Mouse (Mus musculus): ENCODE measurements around the gene Inhbc. TPM values are rescaled to one million over a fixed set of nuclear protein-coding genes. Genes with fewer than 3 reads are reported as not detected.
A peak's percentile ranks its signal among the peaks of the same experiment; 100 is the strongest.

Gene Inhbc
- total and polyA plus RNA-seq, 3 experiments, result 0.20 to 0.38 TPM; not detected in 1

- Histone ChIP-seq H3K9me3 (replicated peaks; ENCODE audit: low read length) (no peaks in the 10 kb centered on the region), H3K4me1 (ENCODE audit: control insufficient read depth in 1 of 2, insufficient read depth in 2 of 2) (peaks cover 21 to 45% of the 10 kb centered on the region in 2 experiments), H3K4me2 (ENCODE audit: insufficient read depth, low read depth, poor library complexity, severe bottlenecking) (0 out of 2 replicates have a peak within 1 kb of the TSS, but pooled peaks have one; percentile 47), H3K9ac (ENCODE audit: insufficient read depth, low read depth) (peak within 1 kb of the TSS; percentile 95; the same call in 1 of the 2 replicates), H3K36me3 (replicated peaks in 1 of 2; ENCODE audit: control insufficient read depth in 1 of 2, insufficient read depth in 1 of 2, low read length in 1 of 2) (peaks cover 20 to 44% of the 10 kb centered on the region in 2 experiments), H3K27ac (ENCODE audit: insufficient read depth, low read depth) (no peak within 1 kb of the TSS), H3K27me3 (replicated peaks) (no peaks in the 10 kb centered on the region), H3K79me2 (replicated peaks; ENCODE audit: control insufficient read depth, extremely low read depth, insufficient read depth, poor library complexity, severe bottlenecking) (no peaks in the 10 kb centered on the region), H3K4me3 (replicated peaks in 1 of 3; ENCODE audit: low read depth in 2 of 3, low read length in 2 of 3, poor library complexity in 1 of 3) (peak within 1 kb of the TSS in 1 of 3 experiments; percentile 15)
- in situ Hi-C loops (cut with MboI; ENCODE audit: low pct_ligation_motif_present, low pct_unique_long_range_greater_than_20kb, low sequenced_read_pairs) (no loop called here), dilution Hi-C loops (cut with MboI; ENCODE audit: extremely low pct_ligation_motif_present, extremely low pct_unique_long_range_greater_than_20kb, low sequenced_read_pairs) (no loop called here)
- DNase-seq (ENCODE audit: extremely low read depth), result no peak
- TF ChIP-seq E2F4 (IDR thresholded peaks at IDR 0.05; ENCODE audit: insufficient replicate concordance, low read depth, low read length) (no peak), POLR2A (IDR thresholded peaks at IDR 0.05; ENCODE audit: low read depth, low read length) (no peak), RAD21 (IDR thresholded peaks at IDR 0.05; ENCODE audit: low read depth, low read length) (peak; percentile 31), ZNF384 (IDR thresholded peaks at IDR 0.05; ENCODE audit: low read depth, low read length) (no peak), MEF2A (IDR thresholded peaks at IDR 0.05; ENCODE audit: borderline replicate concordance, low read depth, low read length) (peak; percentile 51; the same call in 1 of the 2 replicates), CHD2 (IDR thresholded peaks at IDR 0.05; ENCODE audit: low read length) (no peak), CTCF (conservative IDR thresholded peaks at IDR 0.05 in 1 of 2, IDR thresholded peaks at IDR 0.05 in 1 of 2; ENCODE audit: low read depth in 2 of 2, low read length in 2 of 2) (peak in 1 of 2 experiments; percentile 47; a peak in 2 of 4 replicates), SMC3 (IDR thresholded peaks at IDR 0.05; ENCODE audit: low read depth, low read length) (peak; percentile 32; the same call in 1 of the 2 replicates)
These were observed 16.0 kb downstream of the Inhbc start, which contains the start of gene Inhbe for GRCm38 (mm10) chr10:127353909-127354895. Gene Inhbe, minus strand, starts transcription at chr10:127354411.

GRCm38 (mm10) chr10:127352766-127353165 is 17.5 kb downstream of the Inhbc start:
- Histone ChIP-seq H3K4me1 (ENCODE audit: control insufficient read depth in 1 of 2, insufficient read depth in 2 of 2) (peaks cover 21 to 38% of the 10 kb centered on the region in 2 experiments), H3K4me3 (replicated peaks in 1 of 3; ENCODE audit: low read depth in 2 of 3, low read length in 2 of 3, poor library complexity in 1 of 3) (peak overlapping the region; percentile 62 to 86 (median 72)), H3K27ac (ENCODE audit: insufficient read depth, low read depth) (peak overlapping the region; percentile 43), H3K9me3 (replicated peaks; ENCODE audit: low read length) (peaks cover 3% of the 10 kb centered on the region), H3K9ac (ENCODE audit: insufficient read depth, low read depth) (peak overlapping the region; percentile 95), H3K79me2 (replicated peaks; ENCODE audit: control insufficient read depth, extremely low read depth, insufficient read depth, poor library complexity, severe bottlenecking) (no peaks in the 10 kb centered on the region), H3K36me3 (replicated peaks in 1 of 2; ENCODE audit: control insufficient read depth in 1 of 2, insufficient read depth in 1 of 2, low read length in 1 of 2) (peaks cover 16 to 43% of the 10 kb centered on the region in 2 experiments), H3K4me2 (ENCODE audit: insufficient read depth, low read depth, poor library complexity, severe bottlenecking) (peak overlapping the region; percentile 73; the same call in 1 of the 2 replicates), H3K27me3 (replicated peaks) (no peaks in the 10 kb centered on the region)
- TF ChIP-seq USF2 (conservative IDR thresholded peaks at IDR 0.05; ENCODE audit: low read depth, low read length), result no peak
- TF ChIP-seq BHLHE40 (IDR thresholded peaks at IDR 0.05; ENCODE audit: low read depth, low read length), result peak; percentile 56
- dilution Hi-C loops (cut with MboI; ENCODE audit: extremely low pct_ligation_motif_present, extremely low pct_unique_long_range_greater_than_20kb, low sequenced_read_pairs) (no loop called here), in situ Hi-C loops (cut with MboI; ENCODE audit: low pct_ligation_motif_present, low pct_unique_long_range_greater_than_20kb, low sequenced_read_pairs) (no loop called here)
- no peak for DNase-seq (ENCODE audit: extremely low read depth)

GRCm38 (mm10) chr10:127352187-127352586 is 18.0 kb downstream of the Inhbc start:
- in situ Hi-C loops (cut with MboI; ENCODE audit: low pct_ligation_motif_present, low pct_unique_long_range_greater_than_20kb, low sequenced_read_pairs) (no loop called here), dilution Hi-C loops (cut with MboI; ENCODE audit: extremely low pct_ligation_motif_present, extremely low pct_unique_long_range_greater_than_20kb, low sequenced_read_pairs) (no loop called here)
- Histone ChIP-seq H3K27me3 (replicated peaks) (no peaks in the 10 kb centered on the region), H3K27ac (ENCODE audit: insufficient read depth, low read depth) (peak overlapping the region; percentile 88), H3K4me3 (replicated peaks in 1 of 3; ENCODE audit: low read depth in 2 of 3, low read length in 2 of 3, poor library complexity in 1 of 3) (peak overlapping the region; percentile 62 to 86 (median 72)), H3K79me2 (replicated peaks; ENCODE audit: control insufficient read depth, extremely low read depth, insufficient read depth, poor library complexity, severe bottlenecking) (no peaks in the 10 kb centered on the region), H3K9ac (ENCODE audit: insufficient read depth, low read depth) (peak overlapping the region; percentile 95), H3K9me3 (replicated peaks; ENCODE audit: low read length) (peaks cover 3% of the 10 kb centered on the region), H3K4me1 (ENCODE audit: control insufficient read depth in 1 of 2, insufficient read depth in 2 of 2) (peaks cover 21 to 38% of the 10 kb centered on the region in 2 experiments), H3K4me2 (ENCODE audit: insufficient read depth, low read depth, poor library complexity, severe bottlenecking) (peak overlapping the region; percentile 73; the same call in 1 of the 2 replicates), H3K36me3 (replicated peaks in 1 of 2; ENCODE audit: control insufficient read depth in 1 of 2, insufficient read depth in 1 of 2, low read length in 1 of 2) (peaks cover 10 to 37% of the 10 kb centered on the region in 2 experiments)
- DNase-seq (ENCODE audit: extremely low read depth), result peak; percentile 52
- TF ChIP-seq MYC (IDR thresholded peaks at IDR 0.05; ENCODE audit: low read depth, low read length), result no peak
- no peak for TF ChIP-seq GABPA (IDR thresholded peaks at IDR 0.05; ENCODE audit: insufficient replicate concordance, low read depth, low read length)
- peak; percentile 81 for TF ChIP-seq TCF12 (IDR thresholded peaks at IDR 0.05; ENCODE audit: low read depth, low read length)
- TF ChIP-seq POLR2A (IDR thresholded peaks at IDR 0.05; ENCODE audit: low read depth, low read length), result no peak
- TF ChIP-seq IRF4 (IDR thresholded peaks at IDR 0.05; ENCODE audit: low read depth, low read length), result peak; percentile 32; the same call in 1 of the 2 replicates
- TF ChIP-seq USF1 (IDR thresholded peaks at IDR 0.05; ENCODE audit: low read depth, low read length), result no peak
- no peak for TF ChIP-seq KAT2A (IDR thresholded peaks at IDR 0.05; ENCODE audit: insufficient replicate concordance, low read length)
- no peak for TF ChIP-seq ZNF384 (IDR thresholded peaks at IDR 0.05; ENCODE audit: low read depth, low read length)
- no peak for TF ChIP-seq MAZ (IDR thresholded peaks at IDR 0.05; ENCODE audit: low read depth, low read length)
- no peak for TF ChIP-seq JUND (conservative IDR thresholded peaks at IDR 0.05; ENCODE audit: low read depth, low read length)
- TF ChIP-seq MAFK (IDR thresholded peaks at IDR 0.05; ENCODE audit: insufficient replicate concordance, low read length), result no peak
- TF ChIP-seq MXI1 (IDR thresholded peaks at IDR 0.05; ENCODE audit: low read depth, low read length), result no peak; the same call in 1 of the 2 replicates
- TF ChIP-seq BHLHE40 (IDR thresholded peaks at IDR 0.05; ENCODE audit: low read depth, low read length), result no peak
- TF ChIP-seq SMC3 (IDR thresholded peaks at IDR 0.05; ENCODE audit: low read depth, low read length), result no peak
- TF ChIP-seq ZC3H11A (IDR thresholded peaks at IDR 0.05; ENCODE audit: low read depth, low read length), result no peak
- TF ChIP-seq ZMIZ1 (IDR thresholded peaks at IDR 0.05; ENCODE audit: low read depth, low read length), result no peak
